Mouse (Mus musculus) liver, embryonic 13.5 days (tissue): Measurements from ENCODE around the gene Dnase2a. TPM values are rescaled to one million over a fixed set of nuclear protein-coding genes. Genes with fewer than 3 reads are reported as not detected.

ENCODE experiments used
- ATAC-seq: fragments of 200-750 bp; cut with Nextera tagmentation; 2 replicates; pipeline ENCODE4 v1.8.0; 2017; ENCODE audit warnings: low read depth, mild to moderate bottlenecking, moderate number of reproducible peaks, moderate library complexity
- DNase-seq: peaks from one replicate; pipeline ENCODE4 v3.0.0; 2022
- H3K27ac ChIP-seq: fragments of 300-500 bp; sonication (generic); 2 replicates; pipeline ENCODE4 v1.5.1; 2015; ENCODE audit warnings: moderate library complexity, mild to moderate bottlenecking, inconsistent platforms
- H3K27me3 ChIP-seq: fragments of 300-500 bp; sonication (generic); 2 replicates; pipeline ENCODE4 v1.6.1; 2015; ENCODE audit warnings: mild to moderate bottlenecking, inconsistent platforms
- H3K36me3 ChIP-seq: fragments of 300-500 bp; sonication (generic); 2 replicates; pipeline ENCODE4 v1.6.1; 2015; ENCODE audit warnings: mild to moderate bottlenecking, inconsistent platforms
- H3K4me1 ChIP-seq: fragments of 300-500 bp; sonication (generic); replicated peaks from 2 replicates; pipeline ENCODE4 v1.6.1; 2015; ENCODE audit warnings: inconsistent platforms
- H3K4me2 ChIP-seq: fragments of 300-500 bp; sonication (generic); 2 replicates; pipeline ENCODE4 v1.6.1; 2015; ENCODE audit warnings: inconsistent platforms, mild to moderate bottlenecking, moderate library complexity
- H3K4me3 ChIP-seq: fragments of 300-500 bp; sonication (generic); replicated peaks from 2 replicates; pipeline ENCODE4 v1.5.1; 2015; ENCODE audit warnings: mild to moderate bottlenecking, inconsistent platforms
- H3K9ac ChIP-seq: fragments of 300-500 bp; sonication (generic); 2 replicates; pipeline ENCODE4 v1.6.1; 2015; ENCODE audit warnings: mild to moderate bottlenecking, inconsistent platforms
- H3K9me3 ChIP-seq: fragments of 300-500 bp; sonication (generic); replicated peaks from 2 replicates; pipeline ENCODE4 v1.6.1; 2016; ENCODE audit warnings: inconsistent platforms
- WGBS: fragments of 180-500 bp; shearing (Covaris S2); methylation state at CpG from one replicate; pipeline ENCODE4 v1.1.7; 2015; ENCODE audit not compliant: insufficient replicate concordance; 5-methylcytosine and 5-hydroxymethylcytosine counted together
- polyA plus RNA-seq: library from polyadenylated mRNA; unstranded; fragments of >200 nt; fragmentation: Nextera tagmentation; extraction: Ambion mirVana; gene quantifications from 2 replicates; pipeline ENCODE4 v1.2.1, GENCODE M21; 2015

The Dnase2a gene
- polyA plus RNA-seq, 1 experiment from 2014 or later: 10.4 TPM

DNA sequence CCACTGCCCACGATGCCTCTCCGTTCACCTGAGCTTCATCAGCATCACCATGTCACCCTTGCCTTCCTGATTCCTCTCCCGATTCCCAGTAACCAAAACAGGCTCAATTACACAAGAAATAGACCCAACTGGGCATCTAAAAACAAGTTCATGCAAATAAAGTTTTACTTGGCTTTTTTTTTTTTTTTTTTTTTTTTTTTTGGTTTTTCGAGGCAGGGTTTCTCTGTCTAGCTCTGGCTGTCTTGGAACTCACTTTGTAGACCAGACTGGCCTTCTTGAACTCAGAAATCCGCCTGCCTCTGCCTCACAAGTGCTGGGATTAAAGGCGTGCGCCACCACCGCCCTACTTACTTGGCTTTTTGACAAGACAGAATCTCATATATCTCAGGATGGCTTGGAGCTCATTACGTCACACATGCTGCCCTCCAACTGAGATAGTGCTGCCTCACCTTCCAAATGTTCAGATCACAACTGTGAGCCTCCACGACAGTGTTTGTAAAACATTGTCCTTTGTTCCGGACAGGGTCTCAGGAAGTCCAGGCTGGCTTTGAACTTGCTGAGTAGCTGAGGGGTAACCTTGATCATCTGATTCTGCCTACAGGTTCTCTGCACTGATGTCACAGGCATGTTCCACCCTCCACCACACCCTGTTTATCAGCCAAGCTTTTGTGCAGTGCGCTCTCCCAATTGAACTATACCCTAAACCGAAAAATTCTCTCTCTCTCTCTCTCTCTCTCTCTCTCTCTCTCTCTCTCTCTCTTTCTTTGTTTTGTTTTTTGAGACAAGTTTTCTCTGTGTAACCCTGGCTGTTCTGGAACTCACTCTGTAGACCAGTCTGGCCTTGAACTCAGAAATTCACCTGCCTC lies 29.5 kb downstream of the Dnase2a start:
- Histone ChIP-seq H3K4me3 (peak overlapping the region; percentile 53; the same call in 1 of the 2 replicates), H3K4me2 (peak overlapping the region; percentile 72)

DNA sequence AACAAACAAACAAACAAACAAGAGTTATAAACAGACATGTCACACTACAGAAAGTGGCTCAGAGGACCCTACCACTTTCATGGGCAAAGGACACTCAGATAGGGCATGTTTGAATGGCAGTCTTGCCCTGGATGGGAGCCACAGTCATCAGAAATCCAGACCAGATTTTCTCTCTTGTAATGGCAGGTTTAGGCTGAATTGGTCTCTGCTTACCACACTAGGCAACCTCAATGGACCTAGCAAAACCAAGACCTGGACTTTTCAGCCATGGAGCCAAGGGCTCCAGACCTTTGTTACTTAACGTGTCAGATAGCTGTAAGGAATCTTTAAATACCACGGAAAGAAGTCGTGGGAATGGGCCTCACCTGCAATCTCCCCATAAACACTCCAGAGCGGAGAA lies 35.3 kb downstream of the Dnase2a start:
- Histone ChIP-seq H3K9ac (no peak overlapping the region), H3K4me1 (peaks cover 24% of the 10 kb centered on the region), H3K36me3 (no peaks in the 10 kb centered on the region), H3K9me3 (no peaks in the 10 kb centered on the region), H3K27me3 (peaks cover 94% of the 10 kb centered on the region), H3K27ac (no peak overlapping the region), H3K4me2 (no peak overlapping the region), H3K4me3 (no peak overlapping the region)
- ATAC-seq: no peak
- DNase-seq: no peak
- WGBS: 23% methylated on average over 4 of the region's 4 CpGs

More for the DNA sequence above, 29.5 kb downstream of the Dnase2a start:
- WGBS: 41% methylated on average over 13 of the region's 13 CpGs
- H3K27ac ChIP-seq: no peak overlapping the region
- DNase-seq (no peak), ATAC-seq (peak; percentile 49; the same call in 1 of the 2 replicates)
- no peaks in the 10 kb centered on the region for H3K36me3 ChIP-seq
- H3K9me3 ChIP-seq: no peaks in the 10 kb centered on the region
- peaks cover 94% of the 10 kb centered on the region for H3K27me3 ChIP-seq
- no peak overlapping the region for H3K9ac ChIP-seq
- peaks cover 36% of the 10 kb centered on the region for H3K4me1 ChIP-seq

DNA sequence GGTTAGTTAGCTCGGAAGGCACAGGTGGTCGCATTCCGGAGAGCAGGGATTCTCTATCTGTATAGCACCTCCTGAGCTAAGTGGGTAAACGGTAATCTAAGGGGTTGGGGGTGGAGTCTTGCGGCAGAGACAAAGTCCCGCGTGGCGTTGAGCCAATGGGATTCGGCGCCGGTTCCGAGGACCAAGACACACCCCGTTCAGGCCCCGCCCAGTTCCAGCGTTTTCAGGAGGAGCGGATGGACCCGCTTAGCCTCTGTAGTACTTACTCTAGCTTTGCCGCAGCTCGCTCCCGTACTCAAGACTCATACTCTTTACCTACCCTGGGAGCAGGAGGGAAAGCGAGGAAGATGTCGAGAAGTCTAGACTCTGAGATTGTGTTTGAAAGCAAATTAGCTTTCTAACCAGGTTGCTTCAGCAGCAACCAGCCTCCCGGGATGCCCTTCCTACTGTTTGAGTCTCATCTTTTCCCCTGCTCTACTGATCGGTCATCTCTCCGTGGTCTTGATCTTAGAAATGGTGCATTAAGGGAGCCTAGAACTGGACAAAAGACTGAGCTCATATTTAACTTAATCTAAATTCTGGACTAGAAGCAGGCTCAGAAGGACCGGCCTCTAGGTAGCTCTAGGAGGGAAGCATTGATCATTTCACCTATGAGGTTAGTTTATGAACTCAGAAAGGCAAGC lies 36.3 kb downstream of the Dnase2a start:
- Histone ChIP-seq H3K4me3 (peak overlapping the region; percentile 19; the same call in 1 of the 2 replicates), H3K9me3 (no peaks in the 10 kb centered on the region), H3K27me3 (peaks cover 90% of the 10 kb centered on the region), H3K36me3 (no peaks in the 10 kb centered on the region), H3K4me2 (peak overlapping the region; percentile 33), H3K9ac (no peak overlapping the region), H3K27ac (no peak overlapping the region), H3K4me1 (peaks cover 24% of the 10 kb centered on the region)
- peak; percentile 76 for DNase-seq
- WGBS: 4% methylated on average over 26 of the region's 26 CpGs
- ATAC-seq: peak; percentile 86

DNA sequence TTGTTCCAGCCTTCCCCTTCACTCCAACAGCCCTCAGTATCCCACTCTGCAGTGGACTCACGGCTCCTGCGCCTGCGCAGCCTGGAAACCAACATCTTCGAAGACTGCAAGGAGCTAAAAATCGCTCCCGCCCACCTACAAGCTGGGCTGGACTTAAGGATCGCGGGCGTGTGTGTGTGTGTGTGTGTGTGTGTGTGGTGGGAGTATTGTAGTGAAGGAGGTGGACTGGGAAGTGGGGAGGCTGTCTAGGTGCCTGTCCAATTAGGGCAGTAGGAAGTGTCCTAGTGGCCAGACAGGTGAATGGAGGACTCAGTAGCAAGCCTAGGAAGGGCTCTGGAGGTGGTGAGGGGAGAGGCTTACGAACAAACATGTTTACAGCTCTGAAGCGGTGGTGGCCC lies 36.9 kb downstream of the Dnase2a start:
- Histone ChIP-seq H3K27me3 (peaks cover 91% of the 10 kb centered on the region), H3K27ac (no peak overlapping the region), H3K36me3 (no peaks in the 10 kb centered on the region), H3K4me2 (peak overlapping the region; percentile 57; the same call in 1 of the 2 replicates), H3K4me3 (peak overlapping the region; percentile 42; the same call in 1 of the 2 replicates), H3K9ac (no peak overlapping the region), H3K9me3 (no peaks in the 10 kb centered on the region), H3K4me1 (peaks cover 24% of the 10 kb centered on the region)
- no peak for DNase-seq
- 11% methylated on average over 11 of the region's 11 CpGs for WGBS
- ATAC-seq: 0 out of 2 replicates have a peak, but pooled peaks have one; percentile 14

DNA sequence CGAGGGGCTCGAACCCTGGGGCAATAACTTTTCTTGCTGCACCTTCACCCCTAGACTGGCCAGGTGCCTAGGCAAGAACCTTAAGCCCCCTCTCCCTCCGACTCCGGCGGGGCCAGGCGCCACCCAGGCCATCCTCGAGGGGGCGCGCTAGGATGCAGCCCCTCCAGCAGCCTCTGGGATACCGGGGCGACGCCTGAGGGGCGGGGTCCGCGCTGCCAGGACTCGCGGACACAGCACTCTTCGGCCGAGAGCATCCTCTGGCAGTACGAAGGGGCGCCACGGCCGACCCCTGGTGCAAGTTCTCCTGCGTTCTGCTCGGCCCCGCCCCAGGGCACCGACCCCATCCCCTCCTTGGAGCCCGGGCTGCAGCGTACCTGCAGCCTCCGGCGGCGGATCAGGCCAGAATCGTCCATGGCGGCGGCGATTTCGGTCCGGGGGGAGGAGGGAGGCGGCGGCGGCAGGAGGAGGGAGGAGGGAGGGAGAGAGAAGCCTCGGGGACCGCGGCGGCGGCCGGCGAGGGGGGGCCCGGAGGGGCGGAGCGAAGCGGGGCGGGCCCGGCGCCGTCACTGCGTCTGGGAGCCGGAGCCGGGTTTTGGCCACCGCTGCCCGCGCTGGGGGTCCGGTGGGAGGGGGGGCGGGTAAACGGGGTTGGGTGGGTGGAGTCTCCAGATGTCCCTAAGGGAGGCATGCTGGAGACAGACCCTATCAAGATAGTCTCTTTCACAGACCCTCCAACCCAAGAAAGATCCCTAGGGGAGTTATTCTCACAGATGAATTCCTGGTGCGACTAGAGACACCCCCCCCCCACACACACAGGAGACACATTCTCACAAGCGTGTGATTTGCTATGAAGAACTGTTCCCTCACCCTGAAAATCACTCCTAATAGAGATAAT lies 37.5 kb downstream of the Dnase2a start:
- Histone ChIP-seq H3K36me3 (no peaks in the 10 kb centered on the region), H3K27me3 (peaks cover 91% of the 10 kb centered on the region), H3K27ac (no peak overlapping the region), H3K4me3 (peak overlapping the region; percentile 42), H3K9me3 (no peaks in the 10 kb centered on the region), H3K4me2 (peak overlapping the region; percentile 57), H3K4me1 (peaks cover 24% of the 10 kb centered on the region), H3K9ac (no peak overlapping the region)
- WGBS: under 1% methylated on average over 46 of the region's 67 CpGs
- ATAC-seq (0 out of 2 replicates have a peak, but pooled peaks have one; percentile 13), DNase-seq (no peak)

DNA sequence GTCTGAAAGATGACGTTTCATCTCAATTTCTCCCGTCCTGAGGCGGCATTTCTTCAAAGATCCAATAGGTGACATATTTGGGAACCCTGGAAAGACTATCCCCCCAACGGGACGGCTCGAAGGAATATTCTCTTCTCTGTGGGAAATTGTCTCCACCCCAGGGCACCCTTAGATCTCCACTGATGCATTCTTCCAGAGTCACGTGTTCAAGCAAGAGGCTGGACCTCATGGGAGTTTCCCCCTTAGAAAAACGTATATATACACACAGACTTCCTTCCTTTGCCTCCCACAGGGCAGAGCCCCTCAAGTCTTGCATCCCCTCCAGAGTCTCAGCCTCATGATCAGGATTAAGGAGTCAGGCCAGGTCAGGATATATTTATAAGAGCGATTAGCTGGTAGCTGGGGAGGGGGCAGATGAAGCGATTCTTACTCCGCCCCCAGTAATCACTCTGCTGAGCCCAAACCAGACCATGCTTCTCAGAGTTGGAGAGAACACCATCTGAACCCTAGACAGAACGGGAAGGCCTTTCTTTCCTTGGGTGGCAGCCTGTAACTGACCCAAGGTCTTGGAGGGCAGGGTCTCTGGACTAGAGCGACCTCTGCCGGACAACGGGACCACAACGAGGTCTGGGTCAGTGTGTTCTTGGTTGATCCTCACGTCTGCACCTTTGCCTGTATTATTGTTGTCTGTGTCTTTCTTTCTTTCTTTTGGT lies 38.3 kb downstream of the Dnase2a start, which contains the start of gene Rtbdn:
Gene Rtbdn, plus strand, starts transcription at position 464 of the 713 bp plus-strand sequence.
- no peaks in the 10 kb centered on the region for H3K9me3 ChIP-seq
- 12% methylated on average over 17 of the region's 17 CpGs for WGBS
- peak within 1 kb of the TSS; percentile 42 for H3K4me3 ChIP-seq
- no peaks in the 10 kb centered on the region for H3K36me3 ChIP-seq
- H3K27ac ChIP-seq: no peak within 1 kb of the TSS
- H3K4me2 ChIP-seq: peak within 1 kb of the TSS; percentile 57
- H3K4me1 ChIP-seq: peaks cover 24% of the 10 kb centered on the region
- DNase-seq (no peak), ATAC-seq (peak; percentile 16; the same call in 1 of the 2 replicates)
- no peak within 1 kb of the TSS for H3K9ac ChIP-seq
- peaks cover 91% of the 10 kb centered on the region for H3K27me3 ChIP-seq

DNA sequence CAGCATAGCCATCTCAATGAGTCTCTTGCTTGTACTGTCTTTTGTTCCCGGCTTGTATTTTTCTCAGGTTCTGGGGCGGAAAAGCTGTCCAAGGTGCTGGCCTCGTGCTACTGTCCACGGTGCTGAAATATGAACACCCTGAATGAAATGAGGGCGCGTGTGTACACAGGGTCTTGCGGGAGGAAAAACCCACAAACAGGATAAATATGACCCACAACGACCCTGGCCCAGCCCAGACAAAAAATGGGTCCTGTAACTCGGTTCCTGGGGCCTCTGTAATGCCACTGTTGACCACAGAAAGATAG lies 38.8 kb downstream of the Dnase2a start:
- Histone ChIP-seq H3K4me2 (no peak overlapping the region), H3K9me3 (no peaks in the 10 kb centered on the region), H3K36me3 (no peaks in the 10 kb centered on the region), H3K27ac (no peak overlapping the region), H3K4me1 (peaks cover 24% of the 10 kb centered on the region), H3K27me3 (peaks cover 92% of the 10 kb centered on the region), H3K9ac (no peak overlapping the region), H3K4me3 (no peak overlapping the region)
- 9% methylated on average over 9 of the region's 9 CpGs for WGBS
- ATAC-seq (no peak), DNase-seq (no peak)

DNA sequence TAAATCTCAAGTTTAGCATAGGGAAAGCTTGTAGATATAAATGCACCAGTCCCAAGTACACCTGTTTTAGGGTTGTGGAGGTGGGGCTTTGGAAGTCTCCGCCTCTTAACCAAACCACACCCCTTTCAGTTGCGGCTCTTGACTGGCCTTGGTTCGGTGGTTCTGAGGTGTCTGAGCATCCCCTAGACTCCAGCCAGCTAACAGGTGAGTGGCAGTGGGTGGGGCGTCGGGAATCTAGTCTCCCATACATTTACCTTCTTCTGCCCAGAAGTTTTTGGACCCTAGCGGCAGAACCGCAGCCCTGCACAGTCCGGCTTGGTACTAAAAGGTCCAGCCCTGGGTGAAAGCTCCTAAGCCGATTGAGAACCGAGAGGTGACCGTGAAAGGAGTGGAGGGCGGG lies 41.4 kb downstream of the Dnase2a start:
- H3K27me3 ChIP-seq: peaks cover 81% of the 10 kb centered on the region
- H3K4me3 ChIP-seq: no peak overlapping the region
- H3K9ac ChIP-seq: no peak overlapping the region
- H3K4me1 ChIP-seq: peaks cover 26% of the 10 kb centered on the region
- no peaks in the 10 kb centered on the region for H3K36me3 ChIP-seq
- WGBS: 19% methylated on average over 12 of the region's 12 CpGs
- no peak for ATAC-seq
- H3K9me3 ChIP-seq: no peaks in the 10 kb centered on the region
- no peak overlapping the region for H3K4me2 ChIP-seq
- no peak overlapping the region for H3K27ac ChIP-seq
- DNase-seq: no peak

DNA sequence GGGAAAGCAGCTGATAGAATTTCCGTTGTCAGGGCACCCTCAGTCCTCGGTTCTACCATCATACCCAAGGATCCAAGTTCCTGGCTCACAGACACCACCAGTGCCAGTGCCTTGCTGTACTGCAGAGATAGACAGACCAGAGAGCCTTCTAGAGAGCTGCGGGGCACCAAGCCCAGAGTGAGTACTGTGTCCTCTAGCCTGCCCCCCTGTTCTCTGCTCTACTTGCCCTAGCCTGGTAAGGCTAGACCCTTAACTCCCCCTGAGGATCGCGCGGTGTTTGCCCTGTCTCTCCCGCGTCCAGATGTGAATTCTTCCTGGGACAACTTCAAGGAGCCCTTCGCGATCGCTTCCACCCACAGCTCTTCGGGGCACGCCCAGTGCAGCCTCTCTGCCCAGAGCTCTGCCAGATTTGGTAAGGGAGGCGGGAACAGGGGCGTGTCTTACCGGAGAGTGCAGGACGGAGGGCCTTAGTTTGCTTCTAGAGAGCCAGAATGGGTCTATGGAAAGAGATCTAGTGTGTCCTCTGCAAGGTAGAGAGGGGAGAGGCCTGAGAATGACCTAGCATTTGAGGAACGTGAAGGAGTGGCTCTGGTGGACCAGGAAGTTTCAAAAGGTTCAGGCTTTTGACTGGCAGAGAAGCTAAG lies 44.4 kb downstream of the Dnase2a start:
- Histone ChIP-seq H3K27me3 (peaks cover 52% of the 10 kb centered on the region), H3K4me1 (peaks cover 10% of the 10 kb centered on the region), H3K4me2 (peak overlapping the region; percentile 34), H3K4me3 (no peak overlapping the region), H3K36me3 (peaks cover 21% of the 10 kb centered on the region), H3K9me3 (no peaks in the 10 kb centered on the region), H3K27ac (no peak overlapping the region), H3K9ac (no peak overlapping the region)
- WGBS: 6% methylated on average over 18 of the region's 18 CpGs
- DNase-seq (no peak), ATAC-seq (peak; percentile 67; the same call in 1 of the 2 replicates)

DNA sequence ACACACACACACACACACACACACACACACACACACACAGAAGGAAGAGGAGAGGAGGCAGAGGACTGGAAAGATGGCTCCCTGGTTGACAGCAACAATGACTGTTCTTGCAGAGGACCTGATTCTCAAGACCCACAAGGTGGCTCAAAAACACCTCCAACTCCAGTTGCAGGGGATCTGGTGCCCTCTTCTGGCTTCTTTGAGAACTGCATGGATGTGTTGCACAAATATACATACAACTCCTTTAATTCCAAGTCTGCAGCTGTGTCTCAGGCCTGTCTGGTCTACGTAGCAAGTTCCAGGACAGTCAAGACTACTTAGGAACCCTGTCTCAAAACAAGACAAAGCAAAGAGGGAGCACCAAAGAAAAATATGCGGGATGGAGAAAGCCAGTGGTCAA lies 48.4 kb downstream of the Dnase2a start:
- H3K36me3 ChIP-seq: peaks cover 59% of the 10 kb centered on the region
- no peaks in the 10 kb centered on the region for H3K9me3 ChIP-seq
- H3K27ac ChIP-seq: no peak overlapping the region
- peaks cover 10% of the 10 kb centered on the region for H3K4me1 ChIP-seq
- 51% methylated on average over 2 of the region's 2 CpGs for WGBS
- no peak overlapping the region for H3K9ac ChIP-seq
- DNase-seq (peak; percentile 67), ATAC-seq (no peak)
- peaks cover 15% of the 10 kb centered on the region for H3K27me3 ChIP-seq
- no peak overlapping the region for H3K4me2 ChIP-seq
- no peak overlapping the region for H3K4me3 ChIP-seq
